Mouse (Mus musculus) ES-Bruce4 (cell line): ENCODE data around the gene Dscaml1. TPM values are rescaled to one million over a fixed set of nuclear protein-coding genes. Genes with fewer than 3 reads are reported as not detected.
A peak's percentile ranks its signal among the peaks of the same experiment; 100 is the strongest.

Source experiments
- H3K27ac ChIP-seq: 2 replicates; pipeline ENCODE4 v1.5.1; 2012; ENCODE audit warnings: low read length, inconsistent platforms; ENCODE audit not compliant: insufficient read depth
- H3K27me3 ChIP-seq: 2 replicates; pipeline ENCODE4 v1.6.1; 2012; ENCODE audit warnings: mild to moderate bottlenecking, low read length, inconsistent platforms; ENCODE audit not compliant: control insufficient read depth, poor library complexity, insufficient read depth, severe bottlenecking
- H3K36me3 ChIP-seq: 2 replicates; pipeline ENCODE4 v1.6.1; 2012; ENCODE audit warnings: inconsistent platforms, mild to moderate bottlenecking, low read length, moderate library complexity; ENCODE audit not compliant: control insufficient read depth, poor library complexity, insufficient read depth, severe bottlenecking
- H3K4me1 ChIP-seq: one replicate; pipeline ENCODE4 v1.8.1; 2011; ENCODE audit warnings: low read length; ENCODE audit not compliant: control insufficient read depth, insufficient read depth
- H3K4me3 ChIP-seq: 2 replicates; pipeline ENCODE4 v1.5.1; 2011; ENCODE audit warnings: low read depth, mild to moderate bottlenecking, low read length
- H3K9ac ChIP-seq: 2 replicates; pipeline ENCODE4 v1.6.1; 2012; ENCODE audit warnings: low read depth, mild to moderate bottlenecking, inconsistent platforms; ENCODE audit not compliant: poor library complexity, severe bottlenecking
- H3K9me3 ChIP-seq: replicated peaks from 2 replicates; pipeline ENCODE4 v1.6.1; 2012; ENCODE audit warnings: mild to moderate bottlenecking, low read length, inconsistent platforms; ENCODE audit not compliant: control insufficient read depth, poor library complexity, insufficient read depth, severe bottlenecking
- CTCF ChIP-seq: IDR thresholded peaks from one replicate; pipeline ENCODE4 v1.8.1; 2011; ENCODE audit warnings: low read depth, low read length
- EP300 ChIP-seq: IDR thresholded peaks from 2 replicates; pipeline ENCODE4 v1.6.1; 2011; ENCODE audit warnings: low read depth, low read length; ENCODE audit not compliant: insufficient read depth
- POLR2A ChIP-seq: IDR thresholded peaks from one replicate; pipeline ENCODE4 v1.8.1; 2011; ENCODE audit warnings: low read length; ENCODE audit not compliant: insufficient read depth
- polyA plus RNA-seq: library from polyadenylated mRNA; stranded (reverse); fragments of >200 nt; gene quantifications from 2 replicates; pipeline ENCODE4 v1.2.4, GENCODE M21; 2011; ENCODE audit warnings: low read depth; ENCODE audit not compliant: missing spikeins, insufficient read depth, insufficient read length

Gene Dscaml1
- polyA plus RNA-seq, 1 experiment = 4.0 TPM

DNA sequence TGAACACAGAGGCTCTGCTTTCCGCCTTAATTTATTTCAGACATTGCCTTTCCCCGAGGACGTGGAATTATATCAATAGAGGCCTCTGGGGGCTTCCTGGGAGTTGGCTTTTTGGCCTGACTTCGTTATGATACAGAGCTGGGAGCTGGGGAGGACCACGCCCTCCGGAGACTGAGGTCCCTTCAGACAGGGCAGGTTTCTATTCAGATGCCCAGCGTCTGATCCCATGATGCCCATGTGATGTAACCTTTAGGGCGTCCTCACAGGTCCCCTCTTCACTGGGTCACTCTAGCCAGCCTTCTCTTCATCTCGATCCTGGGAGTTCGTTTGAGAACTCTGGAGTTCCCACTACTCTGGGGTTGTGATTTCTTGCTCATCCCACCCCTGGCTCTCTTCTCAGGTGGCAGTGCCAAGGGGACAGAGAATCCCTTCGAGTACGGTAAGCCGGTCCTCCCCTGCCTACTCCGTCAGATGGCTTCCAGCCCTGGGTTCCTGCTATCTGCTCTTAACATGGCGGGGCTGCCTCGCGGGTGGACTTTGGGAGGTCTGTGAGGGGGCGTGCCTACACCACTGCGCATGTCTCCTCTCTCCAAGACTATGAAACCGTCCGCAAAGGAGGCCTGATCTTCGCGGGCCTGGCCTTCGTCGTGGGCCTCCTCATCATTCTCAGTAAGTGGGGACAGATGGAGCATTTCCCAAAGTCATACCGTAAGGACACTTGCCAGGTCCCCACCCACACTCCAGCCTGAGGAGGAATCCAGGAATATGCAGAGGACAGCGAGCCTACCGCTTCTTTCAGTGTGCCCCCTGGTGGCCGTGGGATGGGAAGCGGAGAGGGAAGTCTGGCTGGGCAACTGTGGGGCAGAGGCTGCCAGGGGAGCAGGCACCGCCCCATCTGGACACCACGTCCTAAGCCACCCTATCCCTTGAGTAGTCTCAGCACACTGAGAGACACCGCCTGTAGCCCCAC lies 18.4 kb upstream of the Dscaml1 start:
- Histone ChIP-seq H3K4me3 (peak overlapping the region; percentile 27), H3K27me3 (no peaks in the 10 kb centered on the region), H3K9me3 (no peaks in the 10 kb centered on the region), H3K4me1 (no peaks in the 10 kb centered on the region), H3K9ac (no peak overlapping the region), H3K27ac (no peak overlapping the region), H3K36me3 (no peaks in the 10 kb centered on the region)
- TF ChIP-seq EP300 = no peak
- TF ChIP-seq CTCF = peak; percentile 86

DNA sequence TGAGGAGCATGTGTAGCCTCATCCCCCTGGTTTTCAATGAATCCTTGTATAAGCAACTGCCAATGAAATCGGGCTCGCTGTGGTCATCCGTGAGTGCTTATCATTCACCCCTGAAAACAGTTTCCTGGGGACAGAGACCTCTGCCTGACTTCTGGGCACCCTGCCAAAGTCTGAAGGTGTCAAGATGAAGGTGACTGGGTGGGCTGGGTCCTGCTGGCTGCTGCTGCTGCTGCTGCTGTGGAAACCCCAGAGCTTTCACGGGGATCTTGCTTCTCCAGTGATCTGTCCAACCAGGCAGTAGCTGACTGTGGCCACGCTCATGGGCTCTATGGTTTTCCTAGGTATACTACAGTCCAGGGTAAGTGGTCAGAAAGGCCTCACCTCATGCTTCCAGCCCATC lies 16.2 kb upstream of the Dscaml1 start:
- no peak for TF ChIP-seq CTCF
- no peak for TF ChIP-seq POLR2A
- TF ChIP-seq EP300 = no peak
- Histone ChIP-seq H3K4me3 (no peak overlapping the region), H3K27me3 (no peaks in the 10 kb centered on the region), H3K4me1 (no peaks in the 10 kb centered on the region), H3K9me3 (no peaks in the 10 kb centered on the region), H3K36me3 (no peaks in the 10 kb centered on the region), H3K27ac (no peak overlapping the region), H3K9ac (no peak overlapping the region)

- TF ChIP-seq POLR2A (no peak), EP300 (no peak), CTCF (no peak)
- H3K27me3 ChIP-seq = no peaks in the 10 kb centered on the region
- H3K9ac ChIP-seq = no peak overlapping the region
- no peaks in the 10 kb centered on the region for H3K4me1 ChIP-seq
- H3K36me3 ChIP-seq = no peaks in the 10 kb centered on the region
- no peak overlapping the region for H3K4me3 ChIP-seq
- no peaks in the 10 kb centered on the region for H3K9me3 ChIP-seq
- H3K27ac ChIP-seq = no peak overlapping the region
Measured at GRCm38 (mm10) chr9:45410614-45411013, 15.8 kb upstream of the Dscaml1 start.

DNA sequence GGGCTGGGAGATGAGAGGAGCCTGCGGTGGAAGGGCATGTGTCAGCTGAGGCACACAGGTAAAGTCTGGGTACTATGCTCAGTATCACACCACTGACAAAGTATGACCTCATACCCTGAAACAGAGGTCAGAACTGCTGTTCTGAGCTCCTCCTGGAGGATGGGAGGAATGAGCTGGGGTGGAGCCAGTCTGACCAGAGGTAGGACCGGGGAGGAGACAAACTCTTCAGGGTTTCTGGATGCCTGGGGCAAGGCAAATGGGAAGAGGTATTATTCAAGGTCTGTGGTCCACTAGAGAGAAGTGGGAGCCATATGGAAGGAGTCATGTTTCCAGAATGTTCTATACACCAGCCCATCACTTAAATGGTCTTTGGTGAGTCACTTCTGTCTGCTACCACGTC lies 15.3 kb upstream of the Dscaml1 start:
- H3K27ac ChIP-seq = no peak overlapping the region
- no peak overlapping the region for H3K9ac ChIP-seq
- H3K4me3 ChIP-seq = no peak overlapping the region
- no peaks in the 10 kb centered on the region for H3K4me1 ChIP-seq
- H3K36me3 ChIP-seq = no peaks in the 10 kb centered on the region
- H3K27me3 ChIP-seq = no peaks in the 10 kb centered on the region
- no peaks in the 10 kb centered on the region for H3K9me3 ChIP-seq
- no peak for TF ChIP-seq EP300
- no peak for TF ChIP-seq POLR2A
- TF ChIP-seq CTCF = no peak

DNA sequence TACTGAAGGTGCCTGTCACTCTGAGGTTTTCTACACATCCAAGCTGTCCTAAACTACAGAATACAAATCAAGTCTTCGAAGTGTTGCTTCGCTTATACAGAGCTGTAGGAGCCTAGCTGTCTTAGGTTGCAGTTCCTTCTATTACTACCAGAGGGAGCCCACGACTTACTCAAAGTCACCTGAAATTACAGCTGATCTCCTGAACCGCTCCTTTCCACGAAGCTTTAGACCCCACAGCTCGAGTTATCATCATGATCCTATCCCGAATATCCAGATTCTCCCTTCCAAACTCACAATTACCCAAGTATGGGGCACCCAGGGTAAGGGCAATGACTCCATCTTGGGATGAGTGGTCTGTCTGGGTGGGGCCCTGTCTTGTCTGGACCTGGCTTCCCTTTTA lies 14.6 kb upstream of the Dscaml1 start:
- Histone ChIP-seq H3K36me3 (no peaks in the 10 kb centered on the region), H3K27ac (no peak overlapping the region), H3K27me3 (no peaks in the 10 kb centered on the region), H3K9ac (0 out of 2 replicates have a peak overlapping the region, but pooled peaks have one; percentile 16), H3K4me3 (peak overlapping the region; percentile 12), H3K9me3 (no peaks in the 10 kb centered on the region), H3K4me1 (no peaks in the 10 kb centered on the region)
- TF ChIP-seq CTCF (peak; percentile 12), POLR2A (no peak)

- H3K27ac ChIP-seq = no peak overlapping the region
- peak overlapping the region; percentile 12 for H3K4me3 ChIP-seq
- no peak for TF ChIP-seq EP300
- TF ChIP-seq CTCF = peak; percentile 84
- H3K9ac ChIP-seq = 0 out of 2 replicates have a peak overlapping the region, but pooled peaks have one; percentile 16
- H3K4me1 ChIP-seq = no peaks in the 10 kb centered on the region
- no peaks in the 10 kb centered on the region for H3K36me3 ChIP-seq
- H3K9me3 ChIP-seq = no peaks in the 10 kb centered on the region
- H3K27me3 ChIP-seq = no peaks in the 10 kb centered on the region
Measured at GRCm38 (mm10) chr9:45412287-45412686, 14.1 kb upstream of the Dscaml1 start.
